Comparison of ENCODE assay signal across 21 mouse cellular contexts in genomic region chr1:151914494-151914893, GRCm38 (mm10).
"Had no signal": no experiment of that assay in that cellular context is flagged by ENCODE, and none has a peak within 500 bp of the region (broad histone marks: within the 10 kb centered on the region; RNA-seq: fewer than 3 reads in every experiment).

No protein-coding gene starts in this region.

- ATAC-seq: liver, postnatal 0 days; midbrain, embryonic 16.5 days had no signal

- H3K27ac ChIP-seq: lung, embryonic 15.5 days; macrophage; midbrain, embryonic 10.5 days; midbrain, embryonic 12.5 days; neural tube, embryonic 13.5 days; neural tube, embryonic 15.5 days had no signal

- DNase-seq: liver, postnatal 0 days; lung, adult 2 months; lung, postnatal 14 days; lung, postnatal 36 days; midbrain, embryonic 14.5 days; retina, postnatal 1 day; right cerebral cortex, adult 18-20 months; right cerebral cortex, postnatal 25 days; right cerebral cortex, postnatal 4 days; spleen, adult 18-20 months; thymus, adult 18-20 months; thymus, postnatal 14 days; thymus, postnatal 36 days had no signal

- H3K4me3 ChIP-seq: lung, embryonic 15.5 days; midbrain, embryonic 10.5 days; midbrain, embryonic 12.5 days; myocyte; neural tube, embryonic 13.5 days; neural tube, embryonic 15.5 days had no signal

- H3K4me2 ChIP-seq: lung, embryonic 15.5 days; midbrain, embryonic 12.5 days; neural tube, embryonic 13.5 days; neural tube, embryonic 15.5 days had no signal

- H3K9me3 ChIP-seq: lung, embryonic 15.5 days; midbrain, embryonic 10.5 days; midbrain, embryonic 12.5 days; neural tube, embryonic 13.5 days; neural tube, embryonic 15.5 days had no signal

- H3K27me3 ChIP-seq: lung, embryonic 15.5 days; midbrain, embryonic 12.5 days; neural tube, embryonic 13.5 days; neural tube, embryonic 15.5 days had no signal

- H3K4me1 ChIP-seq: lung, embryonic 15.5 days had no signal

- H3K9ac ChIP-seq: liver, postnatal 0 days; lung, embryonic 15.5 days; midbrain, embryonic 12.5 days; neural tube, embryonic 13.5 days; neural tube, embryonic 15.5 days had no signal

- H3K36me3 ChIP-seq: lung, embryonic 15.5 days; neural tube, embryonic 13.5 days; neural tube, embryonic 15.5 days had no signal
